Mouse (Mus musculus): ENCODE measurements at regions not wholly inside any gene's neighbourhood (a gene's known extent, or its start where the extent isn't known, plus 50 kb on each side); places are given as distances from the start of the nearest gene placed in this dataset.

DNA sequence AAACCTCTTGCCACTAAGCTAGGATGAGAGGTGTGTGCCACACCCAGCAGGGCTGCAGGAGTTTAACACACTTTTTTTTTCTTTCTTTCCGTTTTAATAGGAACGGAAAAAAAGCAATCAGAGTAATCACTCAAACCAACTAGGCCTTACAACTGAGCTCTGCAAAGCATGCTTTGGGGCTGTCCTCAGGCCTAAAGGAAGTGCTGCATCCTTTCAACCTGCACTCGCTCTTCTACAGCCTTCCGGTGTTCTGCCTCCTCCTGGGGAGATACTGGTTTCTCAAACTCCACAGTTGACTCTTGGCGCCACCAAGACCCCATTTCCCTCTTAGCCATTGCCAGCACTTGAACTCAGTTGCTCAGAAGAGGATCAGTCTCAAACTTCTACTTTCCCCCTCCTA is 143.2 kb downstream of the Foxo1 start:
- intact Hi-C loops (cut with DNase I) = no loop called here
- DNase-seq = no peak
- no peak for TF ChIP-seq CTCF (IDR thresholded peaks at IDR 0.05)

DNA sequence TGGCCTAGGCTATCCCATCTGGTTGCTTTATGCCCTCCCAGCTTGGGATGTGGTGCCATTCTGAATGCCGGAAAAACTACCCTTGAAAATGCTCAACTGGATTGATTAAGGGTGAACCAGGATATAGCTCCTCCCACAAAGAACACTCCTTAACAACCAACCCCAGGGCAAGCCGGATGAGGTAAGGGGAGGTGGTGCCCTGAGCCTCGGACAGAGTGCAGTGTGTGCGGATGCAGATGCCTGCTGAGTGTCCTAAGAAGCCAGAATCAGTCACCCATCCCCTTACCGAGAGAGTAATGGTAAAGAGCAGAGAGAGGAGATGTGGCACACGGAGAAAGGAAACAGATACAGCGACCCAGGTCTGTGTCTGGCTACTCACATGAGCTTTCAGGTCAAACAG is 141.3 kb downstream of the Foxo1 start:
- TF ChIP-seq CTCF (IDR thresholded peaks at IDR 0.05) = no peak
- intact Hi-C loops (cut with DNase I) = loop anchor here (10.0 kb wide), 1 partner anchor 175 kb away; no protein-coding TSS in a partner anchor
- Histone ChIP-seq H3K4me3 (no peak overlapping the region), H3K27ac (no peak overlapping the region)
- DNase-seq = no peak

More for the DNA sequence above, 143.2 kb downstream of the Foxo1 start:
- no peak overlapping the region for H3K27ac ChIP-seq
- H3K4me3 ChIP-seq = no peak overlapping the region

DNA sequence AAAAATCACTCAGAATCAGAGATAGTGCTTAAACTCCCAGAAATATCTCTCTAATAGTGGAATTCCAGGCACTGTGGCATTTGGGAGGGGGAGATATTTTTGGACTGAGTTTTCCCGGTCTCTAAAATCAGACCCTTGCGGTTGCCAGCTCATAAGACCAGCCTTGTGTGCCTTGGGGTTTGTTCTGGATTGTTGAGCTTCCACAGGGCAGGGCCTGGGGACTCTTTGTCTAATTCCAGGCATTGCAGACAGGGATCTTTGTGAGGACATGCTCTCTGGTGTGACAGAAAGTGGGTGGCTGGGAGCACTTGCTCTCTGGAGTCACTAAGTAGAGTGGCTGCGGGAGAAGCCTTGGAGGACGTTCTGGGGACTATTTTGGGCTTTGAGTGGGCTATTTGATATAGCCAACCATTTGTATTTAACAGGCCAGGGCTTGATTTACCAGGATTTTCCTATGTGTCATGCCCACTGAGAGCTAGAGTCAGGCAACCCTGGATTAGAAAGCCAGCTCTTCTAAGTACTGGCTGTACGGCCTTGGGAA is 138.7 kb downstream of the Foxo1 start:
- Histone ChIP-seq H3K4me3 (no peak overlapping the region), H3K27ac (peak overlapping the region; percentile 64)
- no peak for TF ChIP-seq CTCF (IDR thresholded peaks at IDR 0.05)
- intact Hi-C loops (cut with DNase I) = loop anchor here (10.0 kb wide), 1 partner anchor 178 kb away; no protein-coding TSS in a partner anchor
- DNase-seq = no peak

DNA sequence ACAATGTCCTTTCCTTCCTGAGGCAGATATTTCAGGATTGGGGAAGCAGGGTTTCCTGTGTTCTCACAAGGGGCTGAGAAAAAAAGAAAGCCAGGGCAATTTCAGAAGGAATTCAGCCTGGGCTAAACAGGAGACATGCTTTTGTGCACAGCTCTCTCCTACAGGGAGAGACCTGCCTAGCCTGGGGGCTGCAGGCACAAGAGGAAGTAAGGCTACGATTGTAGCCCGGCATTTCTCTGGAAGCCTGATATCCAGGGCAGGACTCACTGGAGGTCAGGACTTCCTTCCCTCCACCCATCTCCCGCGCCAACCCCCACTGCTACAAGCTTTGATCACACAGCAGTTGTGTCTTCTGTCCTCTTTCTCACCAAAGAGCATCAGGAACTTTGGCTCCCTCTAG is 136.5 kb downstream of the Foxo1 start:
- intact Hi-C loops (cut with DNase I) = loop anchor here (5.0 to 10.0 kb wide), 2 partner anchors 137 to 180 kb away; partner anchors contain the start of gene Foxo1
- no peak for TF ChIP-seq CTCF (IDR thresholded peaks at IDR 0.05)

DNA sequence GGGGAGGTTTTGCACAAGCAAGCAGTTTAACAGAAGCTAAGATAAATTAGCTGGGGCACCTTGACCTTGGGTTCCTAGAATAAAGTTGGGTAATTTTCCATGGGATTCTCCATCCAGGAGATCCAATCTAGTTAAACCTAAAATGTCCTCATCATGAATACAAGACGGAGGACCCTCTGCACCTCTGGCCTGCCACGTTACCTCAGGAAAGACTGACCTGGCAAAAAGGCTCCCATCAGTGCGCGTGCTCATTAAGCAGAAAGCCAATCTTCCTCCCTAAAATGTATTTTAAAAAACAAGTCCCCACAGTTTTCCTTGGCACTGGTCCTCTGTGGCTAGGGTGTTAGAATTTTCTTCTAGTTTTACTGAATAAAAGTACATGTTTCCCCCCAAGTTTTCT is 134.9 kb downstream of the Foxo1 start:
- Histone ChIP-seq H3K27ac (no peak overlapping the region), H3K4me3 (no peak overlapping the region)
- TF ChIP-seq CTCF (IDR thresholded peaks at IDR 0.05) = no peak
- no peak for DNase-seq
- intact Hi-C loops (cut with DNase I) = loop anchor here (5.0 to 10.0 kb wide), 2 partner anchors 136 to 182 kb away; partner anchors contain the start of gene Foxo1

More for the DNA sequence above, 136.5 kb downstream of the Foxo1 start:
- Histone ChIP-seq H3K27ac (peak overlapping the region; percentile 61), H3K4me3 (peak overlapping the region; percentile 50)
- DNase-seq = no peak
